Mouse (Mus musculus) adrenal gland, postnatal 14 days (tissue): Measurements from ENCODE around the gene Tmem247. TPM values are rescaled to one million over a fixed set of nuclear protein-coding genes. Genes with fewer than 3 reads are reported as not detected.

Experiments
- DNase-seq: peaks from one replicate; pipeline ENCODE4 v3.0.0; 2021; ENCODE audit warnings: mixed read lengths
- long read RNA-seq, 2 experiments: library from polyadenylated mRNA; stranded (forward); transcript quantifications; one replicate each; pipeline ENCODE4 v2.0.0; 2021
- total RNA-seq: library from RNA; stranded (reverse); gene quantifications from 2 replicates; pipeline ENCODE4 v1.2.3, GENCODE M21; 2021

Gene Tmem247
- not detected in 2 replicates for total RNA-seq
- long read RNA-seq, experiment 1: 0 reads
- long read RNA-seq, experiment 2: 0 reads

GRCm38 (mm10) chr17:86917048-86917447 lies at the start of gene Tmem247:
Gene Tmem247, plus strand, starts transcription at chr17:86917348.
- no peak for DNase-seq

- DNase-seq: no peak
Measured at GRCm38 (mm10) chr17:86870586-86870985, 46.6 kb upstream of the Tmem247 start.

- no peak for DNase-seq
Measured at GRCm38 (mm10) chr17:86872643-86873042, 44.5 kb upstream of the Tmem247 start.

- no peak for DNase-seq
Measured at GRCm38 (mm10) chr17:86876940-86877339, 40.2 kb upstream of the Tmem247 start.

- DNase-seq: no peak
Measured at GRCm38 (mm10) chr17:86877747-86878146, 39.4 kb upstream of the Tmem247 start.

GRCm38 (mm10) chr17:86880056-86880455 lies 37.1 kb upstream of the Tmem247 start:
- DNase-seq: no peak

- DNase-seq: no peak
Measured at GRCm38 (mm10) chr17:86880461-86881044, 36.6 kb upstream of the Tmem247 start.

- no peak for DNase-seq
Measured at GRCm38 (mm10) chr17:86895191-86895590, 22.0 kb upstream of the Tmem247 start.

- DNase-seq: no peak
Measured at GRCm38 (mm10) chr17:86897486-86898165, 19.5 kb upstream of the Tmem247 start.

GRCm38 (mm10) chr17:86899821-86900220 lies 17.3 kb upstream of the Tmem247 start:
- DNase-seq: no peak

GRCm38 (mm10) chr17:86900564-86900963 lies 16.6 kb upstream of the Tmem247 start:
- DNase-seq: no peak

- no peak for DNase-seq
Measured at GRCm38 (mm10) chr17:86902399-86903067, 14.6 kb upstream of the Tmem247 start.

- peak; percentile 79 for DNase-seq
Measured at GRCm38 (mm10) chr17:86903596-86903995, 13.6 kb upstream of the Tmem247 start.

- no peak for DNase-seq
Measured at GRCm38 (mm10) chr17:86904206-86904605, 12.9 kb upstream of the Tmem247 start.

- peak; percentile 79 for DNase-seq
Measured at GRCm38 (mm10) chr17:86905297-86906135, 11.6 kb upstream of the Tmem247 start.

GRCm38 (mm10) chr17:86906136-86906461 lies 11.0 kb upstream of the Tmem247 start:
- peak; percentile 90 for DNase-seq

- no peak for DNase-seq
Measured at GRCm38 (mm10) chr17:86906601-86907000, 10.5 kb upstream of the Tmem247 start.

- peak; percentile 46 for DNase-seq
Measured at GRCm38 (mm10) chr17:86907092-86907491, 10.1 kb upstream of the Tmem247 start.

GRCm38 (mm10) chr17:86908316-86908715 lies 8.8 kb upstream of the Tmem247 start:
- DNase-seq: no peak

GRCm38 (mm10) chr17:86909733-86910495 lies 7.2 kb upstream of the Tmem247 start:
- DNase-seq: peak; percentile 44

- no peak for DNase-seq
Measured at GRCm38 (mm10) chr17:86911261-86911660, 5.9 kb upstream of the Tmem247 start.
